22 mouse cellular contexts compared by ENCODE assay signal in the genomic region with DNA sequence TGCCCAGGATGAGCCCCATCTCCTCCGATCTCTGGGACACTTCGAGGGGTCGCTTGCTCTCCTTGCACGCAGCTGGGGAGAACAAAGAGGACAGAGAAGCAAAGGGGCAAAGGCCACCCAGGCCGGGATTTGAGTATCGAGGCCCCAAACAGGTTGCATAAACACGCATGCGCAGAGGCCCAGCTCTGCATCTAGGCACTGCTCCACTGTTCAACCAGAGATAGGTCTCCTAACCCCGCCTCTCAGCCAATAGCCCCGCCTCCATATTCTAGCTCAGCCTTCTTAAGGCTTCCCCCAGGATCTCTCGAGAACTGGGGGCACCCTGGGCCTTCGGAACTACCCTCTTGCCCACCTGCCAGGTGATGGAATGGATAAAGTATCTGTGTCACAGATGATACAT. TPM values are rescaled to one million over a fixed set of nuclear protein-coding genes. Genes with fewer than 3 reads are reported as not detected.
A peak's percentile ranks its signal among the peaks of the same experiment; 100 is the strongest.
DNase-seq lines count a peak whose midpoint lies in the region; ATAC-seq and TF ChIP-seq lines count a peak whose summit lies in the region.
"Had no signal": no experiment of that assay in that cellular context is flagged by ENCODE, and none has a peak within 500 bp of the region (broad histone marks: within the 10 kb centered on the region; RNA-seq: fewer than 3 reads in every experiment).

No protein-coding gene starts in this region.

- H3K27ac ChIP-seq in forebrain, embryonic 10.5 days, result peak overlapping the region; percentile 48; the same call in 1 of the 2 replicates
- H3K27ac ChIP-seq in forebrain, postnatal 0 days (ENCODE audit: low read depth, low read length), result no peak overlapping the region
- no peak overlapping the region for H3K27ac ChIP-seq in midbrain, embryonic 11.5 days (ENCODE audit: low read depth, low read length)
- H3K27ac ChIP-seq in midbrain, embryonic 15.5 days, result no peak overlapping the region
- no peak overlapping the region for H3K27ac ChIP-seq in thymus, adult 2 months (ENCODE audit: control insufficient read depth, insufficient read depth, low read length)
- H3K27ac ChIP-seq: embryonic facial prominence, embryonic 12.5 days; heart, adult 2 months; heart, embryonic 15.5 days; intestine, embryonic 15.5 days; limb, embryonic 13.5 days; liver, embryonic 14.5 days; macrophage; midbrain, embryonic 12.5 days; neural tube, embryonic 15.5 days; stomach, postnatal 0 days had no signal

- H3K9ac ChIP-seq in forebrain, postnatal 0 days, result no peak overlapping the region
- no peak overlapping the region for H3K9ac ChIP-seq in midbrain, embryonic 11.5 days (ENCODE audit: low read length)
- H3K9ac ChIP-seq in midbrain, embryonic 15.5 days, result no peak overlapping the region
- H3K9ac ChIP-seq: embryonic facial prominence, embryonic 12.5 days; heart, embryonic 15.5 days; intestine, embryonic 15.5 days; limb, embryonic 13.5 days; liver, embryonic 14.5 days; midbrain, embryonic 12.5 days; neural tube, embryonic 15.5 days had no signal

- H3K4me1 ChIP-seq in forebrain, embryonic 10.5 days, result peaks cover 43% of the 10 kb centered on the region
- H3K4me1 ChIP-seq in forebrain, postnatal 0 days (ENCODE audit: insufficient read depth), result 0 out of 2 replicates have a peak, but pooled peaks cover 2% of the 10 kb centered on the region
- H3K4me1 ChIP-seq in midbrain, embryonic 11.5 days (ENCODE audit: control insufficient read depth, insufficient read depth, low read length), result no peaks in the 10 kb centered on the region
- H3K4me1 ChIP-seq in midbrain, embryonic 15.5 days, result no peaks in the 10 kb centered on the region
- H3K4me1 ChIP-seq in thymus, adult 2 months (replicated peaks; ENCODE audit: control insufficient read depth, insufficient read depth, low read length), result no peaks in the 10 kb centered on the region
- H3K4me1 ChIP-seq: heart, embryonic 15.5 days; intestine, embryonic 15.5 days; limb, embryonic 13.5 days had no signal

- peaks cover 72% of the 10 kb centered on the region for H3K36me3 ChIP-seq in forebrain, embryonic 10.5 days (replicated peaks)
- no peaks in the 10 kb centered on the region for H3K36me3 ChIP-seq in forebrain, postnatal 0 days (ENCODE audit: insufficient read depth)
- H3K36me3 ChIP-seq in midbrain, embryonic 11.5 days (ENCODE audit: control insufficient read depth, insufficient read depth, low read length), result no peaks in the 10 kb centered on the region
- no peaks in the 10 kb centered on the region for H3K36me3 ChIP-seq in midbrain, embryonic 15.5 days (replicated peaks)
- H3K36me3 ChIP-seq in thymus, adult 2 months (ENCODE audit: control insufficient read depth, insufficient read depth, low read length), result no peaks in the 10 kb centered on the region
- H3K36me3 ChIP-seq: heart, embryonic 15.5 days; intestine, embryonic 15.5 days; midbrain, embryonic 12.5 days; neural tube, embryonic 15.5 days had no signal

- no peak for ATAC-seq in forebrain, postnatal 0 days
- ATAC-seq in midbrain, embryonic 11.5 days (ENCODE audit: low FRiP score), result 0 out of 2 replicates have a peak, but pooled peaks have one; percentile 19
- no peak for ATAC-seq in midbrain, embryonic 15.5 days (replicated peaks)
- ATAC-seq: forebrain, embryonic 14.5 days; intestine, embryonic 15.5 days had no signal

- H3K4me2 ChIP-seq in forebrain, postnatal 0 days (ENCODE audit: low read depth), result no peak overlapping the region
- no peak overlapping the region for H3K4me2 ChIP-seq in midbrain, embryonic 11.5 days
- no peak overlapping the region for H3K4me2 ChIP-seq in midbrain, embryonic 15.5 days
- H3K4me2 ChIP-seq: embryonic facial prominence, embryonic 12.5 days; heart, embryonic 15.5 days; intestine, embryonic 15.5 days; limb, embryonic 13.5 days; midbrain, embryonic 12.5 days; neural tube, embryonic 15.5 days had no signal

- no peak for TF ChIP-seq CTCF in forebrain, postnatal 0 days (IDR thresholded peaks at IDR 0.05; ENCODE audit: low read depth)
- no peak for TF ChIP-seq CTCF in thymus, adult 2 months (IDR thresholded peaks at IDR 0.05; ENCODE audit: borderline replicate concordance, control insufficient read depth, extremely low read depth, insufficient read depth, low read length, poor library complexity)

- H3K27me3 ChIP-seq in forebrain, embryonic 10.5 days (ENCODE audit: poor library complexity, severe bottlenecking), result 0 out of 2 replicates have a peak, but pooled peaks cover 6% of the 10 kb centered on the region
- no peaks in the 10 kb centered on the region for H3K27me3 ChIP-seq in forebrain, postnatal 0 days (ENCODE audit: insufficient read depth, low read length)
- H3K27me3 ChIP-seq in midbrain, embryonic 11.5 days (ENCODE audit: control insufficient read depth, insufficient read depth, low read length), result no peaks in the 10 kb centered on the region
- H3K27me3 ChIP-seq in midbrain, embryonic 15.5 days (replicated peaks), result no peaks in the 10 kb centered on the region
- no peaks in the 10 kb centered on the region; the same call in 1 of the 2 replicates for H3K27me3 ChIP-seq in thymus, adult 2 months (ENCODE audit: control insufficient read depth, insufficient read depth, low read length)
- H3K27me3 ChIP-seq: embryonic facial prominence, embryonic 12.5 days; intestine, embryonic 15.5 days; limb, embryonic 13.5 days; midbrain, embryonic 12.5 days; neural tube, embryonic 15.5 days had no signal

- H3K4me3 ChIP-seq in forebrain, embryonic 10.5 days, result no peak overlapping the region
- no peak overlapping the region for H3K4me3 ChIP-seq in forebrain, postnatal 0 days (ENCODE audit: low read depth, low read length)
- no peak overlapping the region for H3K4me3 ChIP-seq in midbrain, embryonic 11.5 days (ENCODE audit: low read depth, low read length)
- no peak overlapping the region for H3K4me3 ChIP-seq in midbrain, embryonic 15.5 days
- H3K4me3 ChIP-seq in thymus, adult 2 months (ENCODE audit: control insufficient read depth, insufficient read depth, low read length), result no peak overlapping the region
- H3K4me3 ChIP-seq: embryonic facial prominence, embryonic 12.5 days; erythroblast, embryonic 14.5 days; heart, adult 2 months; heart, embryonic 15.5 days; intestine, embryonic 15.5 days; limb, embryonic 13.5 days; midbrain, embryonic 12.5 days; neural tube, embryonic 15.5 days had no signal

- DNase-seq in forebrain, embryonic 10.5 days (ENCODE audit: extremely low spot score, low spot score), result no peak
- DNase-seq in forebrain, postnatal 0 days, result no peak
- peak; percentile 88 for DNase-seq in midbrain, embryonic 11.5 days (ENCODE audit: low spot score, missing footprints)
- peak; percentile 25 for DNase-seq in c-Kit-positive CD71-positive TER-119-negative erythroid progenitor cells, embryonic 14.5 days (ENCODE audit: low read depth)
- peak; percentile 39 for DNase-seq in testis, postnatal 14 days (ENCODE audit: low spot score)
- DNase-seq in thymus, adult 2 months, result no peak
- no peak for DNase-seq in layer of hippocampus, adult 9-11 months
- DNase-seq: adrenal gland, adult 8-10 months; kidney, postnatal 4 days had no signal

- no peaks in the 10 kb centered on the region for H3K9me3 ChIP-seq in forebrain, embryonic 10.5 days
- no peaks in the 10 kb centered on the region for H3K9me3 ChIP-seq in forebrain, postnatal 0 days (ENCODE audit: low read length)
- no peaks in the 10 kb centered on the region for H3K9me3 ChIP-seq in midbrain, embryonic 11.5 days (ENCODE audit: control insufficient read depth, low read length)
- no peaks in the 10 kb centered on the region for H3K9me3 ChIP-seq in midbrain, embryonic 15.5 days
- H3K9me3 ChIP-seq: embryonic facial prominence, embryonic 12.5 days; heart, embryonic 15.5 days; intestine, embryonic 15.5 days; limb, embryonic 13.5 days; midbrain, embryonic 12.5 days; neural tube, embryonic 15.5 days had no signal

- no peak for TF ChIP-seq POLR2A in thymus, adult 2 months (IDR thresholded peaks at IDR 0.05; ENCODE audit: control insufficient read depth, extremely low read depth, insufficient read depth, low read length, poor library complexity)

- 61% methylated on average over 12 of the region's 12 CpGs for WGBS in forebrain, embryonic 10.5 days
- 58% methylated on average over 12 of the region's 12 CpGs for WGBS in forebrain, postnatal 0 days
- WGBS in midbrain, embryonic 11.5 days, result 47% methylated on average over 12 of the region's 12 CpGs
- WGBS in midbrain, embryonic 15.5 days, result 48% methylated on average over 12 of the region's 12 CpGs
- WGBS in thymus, adult 2 months, result 85% methylated on average over 12 of the region's 12 CpGs

RNA-seq across cellular contexts. Expression of a gene that starts 40.2 kb away (rescaled TPM):
- polyA plus RNA-seq in forebrain, embryonic 10.5 days (2016; fragmentation: Nextera tagmentation; extraction: Ambion mirVana), result 26.5 and 27.0 TPM in 2 replicates
- total RNA-seq in forebrain, postnatal 0 days (2014; rRNA removed), result 18.5 and 27.4 TPM in 2 replicates
- 15.0 and 21.2 TPM in 2 replicates for polyA plus RNA-seq in forebrain, postnatal 0 days (2015; fragmentation: Nextera tagmentation; extraction: Ambion mirVana)
- polyA plus RNA-seq in midbrain, embryonic 11.5 days (2014; fragmentation: Nextera tagmentation; extraction: Ambion mirVana), result 9.6 and 11.4 TPM in 2 replicates
- polyA plus RNA-seq in midbrain, embryonic 15.5 days (2015; fragmentation: Nextera tagmentation; extraction: Ambion mirVana), result 22.1 and 27.9 TPM in 2 replicates
- 1.4 and 1.6 TPM in 2 replicates for polyA plus RNA-seq in thymus, adult 2 months (2012; rRNA removed)

RNA-seq across cellular contexts. Expression of a gene that starts 45.4 kb away (rescaled TPM):
- 57.6 and 60.2 TPM in 2 replicates for polyA plus RNA-seq in forebrain, embryonic 10.5 days (2016; fragmentation: Nextera tagmentation; extraction: Ambion mirVana)
- 20.3 and 22.2 TPM in 2 replicates for total RNA-seq in forebrain, postnatal 0 days (2014; rRNA removed)
- polyA plus RNA-seq in forebrain, postnatal 0 days (2015; fragmentation: Nextera tagmentation; extraction: Ambion mirVana), result 31.8 and 32.1 TPM in 2 replicates
- 39.8 and 40.3 TPM in 2 replicates for polyA plus RNA-seq in midbrain, embryonic 11.5 days (2014; fragmentation: Nextera tagmentation; extraction: Ambion mirVana)
- 38.3 and 40.3 TPM in 2 replicates for polyA plus RNA-seq in midbrain, embryonic 15.5 days (2015; fragmentation: Nextera tagmentation; extraction: Ambion mirVana)
- polyA plus RNA-seq in thymus, adult 2 months (2012; rRNA removed), result 26.4 and 29.9 TPM in 2 replicates

Comparison
In these comparisons a context has a peak if more than half of its experiments do, and no peak if none do; other contexts are left out.
1. DNase-seq: peak in midbrain, embryonic 11.5 days (single experiment), c-Kit-positive CD71-positive TER-119-negative erythroid progenitor cells, embryonic 14.5 days (single experiment) and testis, postnatal 14 days (single experiment); none in forebrain, embryonic 10.5 days (single experiment), forebrain, postnatal 0 days (single experiment), thymus, adult 2 months (single experiment) and layer of hippocampus, adult 9-11 months (single experiment).